ENCODE assay signal across 33 mouse cellular contexts in the genomic region with DNA sequence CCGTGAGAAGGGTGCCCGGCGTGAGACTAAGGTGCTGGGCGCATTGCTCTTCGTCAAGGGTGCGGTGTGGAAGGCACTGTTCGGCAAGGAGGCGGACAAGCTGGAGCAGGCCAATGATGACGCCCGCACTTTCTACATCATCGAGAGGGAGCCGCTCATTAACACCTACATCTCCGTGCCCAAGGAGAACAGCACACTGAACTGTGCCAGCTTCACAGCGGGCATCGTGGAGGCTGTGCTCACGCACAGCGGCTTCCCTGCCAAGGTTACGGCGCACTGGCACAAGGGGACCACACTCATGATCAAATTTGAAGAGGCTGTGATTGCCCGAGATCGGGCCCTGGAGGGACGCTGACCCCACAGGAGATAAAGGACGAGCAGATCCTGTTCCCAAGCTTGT. TPM values are rescaled to one million over a fixed set of nuclear protein-coding genes. Genes with fewer than 3 reads are reported as not detected.
DNase-seq lines count a peak whose midpoint lies in the region; TF ChIP-seq lines count a peak whose summit lies in the region.
"Had no signal": no experiment of that assay in that cellular context is flagged by ENCODE, and none has a peak within 500 bp of the region (broad histone marks: within the 10 kb centered on the region; RNA-seq: fewer than 3 reads in every experiment).

No protein-coding gene starts in this region.

- no peaks in the 10 kb centered on the region for H3K4me1 ChIP-seq in ES-Bruce4 (ENCODE audit: control insufficient read depth, insufficient read depth, low read length)
- H3K4me1 ChIP-seq in lung, adult 2 months (ENCODE audit: control insufficient read depth, insufficient read depth, low read length): no peaks in the 10 kb centered on the region

- H3K9ac ChIP-seq in ES-Bruce4 (ENCODE audit: low read depth, poor library complexity, severe bottlenecking): peak overlapping the region; percentile 39
- H3K9ac ChIP-seq: limb, embryonic 15.5 days; liver, embryonic 13.5 days; midbrain, embryonic 15.5 days; neural tube, embryonic 15.5 days had no signal

- intact Hi-C loops in left cerebral cortex, postnatal 4 days (cut with DNase I): loop anchor here (5.0 to 10.0 kb wide), 3 partner anchors 52 to 214 kb away; partner anchors contain the start of genes C330021F23Rik, Pcp2 and Pex11g
- intact Hi-C loops in left cerebral cortex, postnatal 36 days (cut with DNase I): no loop called here

- no peaks in the 10 kb centered on the region for H3K9me3 ChIP-seq in ES-Bruce4 (replicated peaks; ENCODE audit: control insufficient read depth, insufficient read depth, low read length, poor library complexity, severe bottlenecking)
- H3K9me3 ChIP-seq: limb, embryonic 10.5 days; limb, embryonic 15.5 days; liver, embryonic 13.5 days; midbrain, embryonic 10.5 days; midbrain, embryonic 15.5 days; neural tube, embryonic 15.5 days had no signal

- no peak for TF ChIP-seq CTCF in ES-Bruce4 (IDR thresholded peaks at IDR 0.05; ENCODE audit: low read depth, low read length)
- TF ChIP-seq CTCF in lung, adult 2 months (IDR thresholded peaks at IDR 0.05; ENCODE audit: insufficient read depth, low read length): no peak

- H3K36me3 ChIP-seq in ES-Bruce4 (ENCODE audit: control insufficient read depth, insufficient read depth, low read length, poor library complexity, severe bottlenecking): peaks cover 11% of the 10 kb centered on the region

- peak overlapping the region; percentile 52 for H3K4me3 ChIP-seq in ES-Bruce4 (ENCODE audit: low read depth, low read length)
- no peak overlapping the region for H3K4me3 ChIP-seq in lung, adult 2 months (replicated peaks; ENCODE audit: extremely low read depth, low read depth, low read length)
- H3K4me3 ChIP-seq: erythroblast, embryonic 14.5 days; gastrocnemius, adult 2 months; layer of hippocampus, adult 2 months; limb, embryonic 10.5 days; limb, embryonic 15.5 days; liver, embryonic 13.5 days; midbrain, embryonic 15.5 days; neural tube, embryonic 15.5 days had no signal

- DNase-seq in left cerebral cortex, postnatal 4 days: peak; percentile 29
- no peak for DNase-seq in left cerebral cortex, postnatal 36 days (ENCODE audit: low spot score in 2 of 2)
- DNase-seq in brain, adult 2 months (ENCODE audit: low read depth, low spot score): peak; percentile 74
- DNase-seq in cerebellum, postnatal 14 days: peak; percentile 62 to 69
- DNase-seq in right cerebral cortex, postnatal 25 days: no peak
- no peak for DNase-seq in spleen, adult 12 weeks (ENCODE audit: low spot score)
- no peak for DNase-seq in lung, adult 2 months
- DNase-seq: adrenal gland, adult 2 months; gastrocnemius, adult 2 months; heart, postnatal 14 days; kidney, adult 18-20 months; liver, embryonic 13.5 days; lung, adult 18-20 months; lung, postnatal 10 days; right cerebral cortex, postnatal 4 days; thymus, postnatal 14 days had no signal

- WGBS in lung, adult 2 months: 95% methylated on average over 23 of the region's 23 CpGs

- H3K27me3 ChIP-seq in ES-Bruce4 (ENCODE audit: control insufficient read depth, insufficient read depth, low read length, poor library complexity, severe bottlenecking): no peaks in the 10 kb centered on the region
- H3K27me3 ChIP-seq: limb, embryonic 15.5 days; liver, embryonic 13.5 days; midbrain, embryonic 15.5 days; neural tube, embryonic 15.5 days had no signal

- no peak for TF ChIP-seq POLR2A in ES-Bruce4 (IDR thresholded peaks at IDR 0.05; ENCODE audit: insufficient read depth, low read length)
- TF ChIP-seq POLR2A in lung, adult 2 months (IDR thresholded peaks at IDR 0.05; ENCODE audit: borderline replicate concordance, extremely low read depth, low read depth, low read length): no peak

- no peak overlapping the region for H3K27ac ChIP-seq in ES-Bruce4 (ENCODE audit: insufficient read depth, low read length)
- H3K27ac ChIP-seq: gastrocnemius, adult 2 months; layer of hippocampus, adult 2 months; limb, embryonic 10.5 days; limb, embryonic 15.5 days; liver, embryonic 13.5 days; macrophage; midbrain, embryonic 10.5 days; midbrain, embryonic 15.5 days; neural tube, embryonic 15.5 days had no signal

- TF ChIP-seq EP300 in ES-Bruce4 (IDR thresholded peaks at IDR 0.05; ENCODE audit: insufficient read depth, low read depth, low read length): no peak

RNA-seq across cellular contexts. Expression of gene Trappc5, which starts 3.1 kb away (rescaled TPM):
- 10 to 100 TPM; 34.4 to 37.0 TPM for total RNA-seq in left cerebral cortex, postnatal 4 days (2021)
- total RNA-seq in left cerebral cortex, postnatal 36 days (2021): 10 to 100 TPM; 25.5 to 26.8 TPM
- polyA plus RNA-seq in ES-Bruce4 (2011; ENCODE audit: insufficient read depth, insufficient read length, low read depth, missing spikeins): 18.2 and 18.7 TPM in 2 replicates
- polyA plus RNA-seq in lung, adult 2 months (2012; rRNA removed): 28.5 and 28.7 TPM in 2 replicates

RNA-seq across cellular contexts. Expression of gene Fcor, which starts 7.1 kb away (rescaled TPM):
- 10 to 100 TPM; 13.6 to 14.1 TPM for total RNA-seq in left cerebral cortex, postnatal 4 days (2021)
- total RNA-seq in left cerebral cortex, postnatal 36 days (2021): 10 to 100 TPM; 11.3 to 12.0 TPM
- 8.4 and 11.9 TPM in 2 replicates for polyA plus RNA-seq in ES-Bruce4 (2011; ENCODE audit: insufficient read depth, insufficient read length, low read depth, missing spikeins)
- polyA plus RNA-seq in lung, adult 2 months (2012; rRNA removed): 6.5 and 17.4 TPM in 2 replicates
- total RNA-seq: CH12.LX; gastrocnemius, adult 2 months had no signal
- polyA plus RNA-seq: erythroblast, embryonic 14.5 days had no signal

RNA-seq across cellular contexts. Expression of gene Mcemp1, which starts 13.7 kb away (rescaled TPM):
- total RNA-seq in left cerebral cortex, postnatal 4 days (2021): under 1 TPM; 0.38 to 0.42 TPM
- under 1 TPM in 1 of 2 experiments, not detected in 1; 0.61 TPM for total RNA-seq in left cerebral cortex, postnatal 36 days (2021)
- not detected in 2 replicates for polyA plus RNA-seq in ES-Bruce4 (2011; ENCODE audit: insufficient read depth, insufficient read length, low read depth, missing spikeins)
- polyA plus RNA-seq in lung, adult 2 months (2012; rRNA removed): 8.2 and 10.0 TPM in 2 replicates
- total RNA-seq: gastrocnemius, adult 2 months; layer of hippocampus, adult 2 months had no signal
- polyA plus RNA-seq: adrenal gland, adult 2 months; C2C12; erythroblast, embryonic 14.5 days; forebrain, embryonic 16.5 days; limb, embryonic 10.5 days had no signal

RNA-seq across cellular contexts. Expression of gene Fcer2a, which starts 14.7 kb away (rescaled TPM):
- not detected for total RNA-seq in left cerebral cortex, postnatal 4 days (2021)
- not detected for total RNA-seq in left cerebral cortex, postnatal 36 days (2021)
- polyA plus RNA-seq in ES-Bruce4 (2011; ENCODE audit: insufficient read depth, insufficient read length, low read depth, missing spikeins): not detected in 2 replicates
- polyA plus RNA-seq in lung, adult 2 months (2012; rRNA removed): 2.7 and 12.5 TPM in 2 replicates
- total RNA-seq: gastrocnemius, adult 2 months; layer of hippocampus, adult 2 months; layer of hippocampus, postnatal 14 days; left cerebral cortex, adult 8-10 months had no signal
- polyA plus RNA-seq: erythroblast, embryonic 14.5 days; heart, embryonic 14.5 days; kidney, embryonic 16.5 days; liver, embryonic 13.5 days; macrophage had no signal

RNA-seq across cellular contexts. Expression of gene Retn, which starts 23.7 kb away (rescaled TPM):
- under 1 TPM; 0.76 to 0.91 TPM for total RNA-seq in left cerebral cortex, postnatal 4 days (2021)
- 1 to 10 TPM in 1 of 2 experiments, under 1 TPM in 1; 0.49 to 1.4 TPM for total RNA-seq in left cerebral cortex, postnatal 36 days (2021)
- 0.94 and 1.8 TPM in 2 replicates for polyA plus RNA-seq in ES-Bruce4 (2011; ENCODE audit: insufficient read depth, insufficient read length, low read depth, missing spikeins)
- 6.2 and 10.8 TPM in 2 replicates for polyA plus RNA-seq in lung, adult 2 months (2012; rRNA removed)
- total RNA-seq: CH12.LX had no signal
- polyA plus RNA-seq: C2C12; erythroblast, embryonic 14.5 days; heart, embryonic 14.5 days; hindbrain, embryonic 11.5 days; limb, embryonic 15.5 days; macrophage had no signal

Comparison
In these comparisons a context has a peak if more than half of its experiments do, and no peak if none do; other contexts are left out.
1. DNase-seq: peak in left cerebral cortex, postnatal 4 days (single experiment), brain, adult 2 months (single experiment) and cerebellum, postnatal 14 days (2 of 2); none in left cerebral cortex, postnatal 36 days (0 of 2), right cerebral cortex, postnatal 25 days (single experiment), spleen, adult 12 weeks (single experiment) and lung, adult 2 months (single experiment).